Mouse (Mus musculus) G1E (cell line): ENCODE results near the gene 2900011O08Rik.

Experiments
- CTCF ChIP-seq: IDR thresholded peaks from 2 replicates; pipeline ENCODE4 v1.5.1; 2012; ENCODE audit warnings: low read depth, low read length, inconsistent platforms, mixed read lengths
- GATA1 ChIP-seq: IDR thresholded peaks from 2 replicates; pipeline ENCODE4 v1.6.1; 2012; ENCODE audit warnings: borderline replicate concordance, low read length, inconsistent platforms, mixed read lengths
- GATA2 ChIP-seq: IDR thresholded peaks from 2 replicates; pipeline ENCODE4 v1.6.1; 2012; ENCODE audit warnings: low read depth, low read length, inconsistent platforms, borderline replicate concordance
- POLR2AphosphoS5 ChIP-seq: IDR thresholded peaks from 2 replicates; pipeline ENCODE4 v1.6.1; 2012; ENCODE audit warnings: low read depth, low read length, inconsistent platforms; ENCODE audit not compliant: insufficient replicate concordance
- TAL1 ChIP-seq: conservative IDR thresholded peaks from 2 replicates; pipeline ENCODE4 v1.6.1; 2012; ENCODE audit warnings: low read depth, low read length, inconsistent platforms, mixed read lengths

DNA sequence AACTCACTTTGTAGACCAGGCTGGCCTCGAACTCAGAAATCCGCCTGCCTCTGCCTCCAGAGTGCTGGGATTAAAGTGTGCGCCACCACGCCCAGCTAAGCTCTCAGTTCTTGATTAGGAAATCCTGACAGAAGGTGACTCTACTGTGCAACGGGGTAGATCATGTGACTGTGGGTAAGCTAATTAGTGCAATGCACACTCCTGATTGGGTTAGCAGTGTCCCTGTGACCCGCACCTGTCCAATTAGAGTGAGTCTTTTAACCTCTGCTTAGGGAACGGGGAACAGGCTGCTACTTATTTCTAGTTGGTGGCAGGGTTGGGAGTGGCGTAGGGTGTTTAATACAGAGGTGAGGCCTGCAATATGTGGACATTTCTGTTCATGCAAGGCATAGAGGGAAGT lies 14.4 kb upstream of the 2900011O08Rik start:
- TF ChIP-seq CTCF (no peak), TAL1 (no peak), GATA1 (no peak), POLR2AphosphoS5 (no peak), GATA2 (no peak)
